Mouse (Mus musculus): Measurements from ENCODE around the gene Golph3.

DNA sequence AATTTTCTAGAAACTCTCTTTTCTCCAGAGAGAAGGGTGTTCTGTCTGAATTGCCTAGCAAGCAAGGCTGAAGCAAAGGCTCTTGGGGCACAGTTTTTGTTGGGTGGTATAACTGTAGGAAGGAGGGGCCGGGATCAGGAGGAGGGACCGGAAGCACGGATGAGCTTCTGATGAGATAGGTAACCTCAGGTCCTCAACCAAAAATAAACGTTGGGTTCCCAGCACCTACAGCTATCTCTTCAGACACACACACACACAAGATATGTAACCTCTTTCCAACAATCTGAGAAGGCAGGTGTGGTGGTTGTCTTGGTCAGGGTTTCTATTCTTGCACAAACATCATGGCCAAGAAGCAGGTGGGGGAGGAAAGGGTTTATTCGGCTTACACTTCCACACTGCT, 4.0 kb upstream of the Golph3 start:
- no peak for TF ChIP-seq CTCF (IDR thresholded peaks at IDR 0.05; ENCODE audit: insufficient read depth, low read depth, low read length)
- no peak for TF ChIP-seq POLR2A (IDR thresholded peaks at IDR 0.05; ENCODE audit: insufficient read depth, low read depth, low read length)

Data from olfactory bulb, adult 2 months (tissue).